Mouse (Mus musculus): ENCODE data around the gene Gsap.
"Not testable (repeated sequence)": the region's sequence is repeated elsewhere in the genome, so short reads cannot be mapped to it uniquely, and the experiment has no call there.

The Gsap gene

GRCm38 (mm10) chr5:21257806-21258205 lies 71.8 kb downstream of the Gsap start:
- DNase-seq (ENCODE audit: extremely low read depth, low read depth, low spot score): no peak

- no peak for DNase-seq (ENCODE audit: extremely low read depth, low read depth, low spot score)
These were observed 74.7 kb downstream of the Gsap start for GRCm38 (mm10) chr5:21260746-21261145.

- no peak for DNase-seq (ENCODE audit: extremely low read depth, low read depth, low spot score)
These were observed 75.3 kb downstream of the Gsap start for GRCm38 (mm10) chr5:21261202-21261844.

- no peak for DNase-seq (ENCODE audit: extremely low read depth, low read depth, low spot score)
These were observed 77.4 kb downstream of the Gsap start for GRCm38 (mm10) chr5:21263202-21264055.

- no peak for DNase-seq (ENCODE audit: extremely low read depth, low read depth, low spot score)
These were observed 78.4 kb downstream of the Gsap start for GRCm38 (mm10) chr5:21264352-21265021.

GRCm38 (mm10) chr5:21265049-21265448 lies 79.0 kb downstream of the Gsap start:
- no peak for DNase-seq (ENCODE audit: extremely low read depth, low read depth, low spot score)

GRCm38 (mm10) chr5:21267090-21267489 lies 81.0 kb downstream of the Gsap start:
- no peak for DNase-seq (ENCODE audit: extremely low read depth, low read depth, low spot score)

- DNase-seq (ENCODE audit: extremely low read depth, low read depth, low spot score): no peak
These were observed 83.4 kb downstream of the Gsap start for GRCm38 (mm10) chr5:21269446-21269845.

GRCm38 (mm10) chr5:21270756-21271155 lies 84.7 kb downstream of the Gsap start:
- DNase-seq (ENCODE audit: extremely low read depth, low read depth, low spot score): no peak

- DNase-seq (ENCODE audit: extremely low read depth, low read depth, low spot score): no peak
These were observed 85.6 kb downstream of the Gsap start for GRCm38 (mm10) chr5:21271386-21272354.

- DNase-seq (ENCODE audit: extremely low read depth, low read depth, low spot score): not testable (repeated sequence)
These were observed 91.6 kb downstream of the Gsap start for GRCm38 (mm10) chr5:21277685-21278084.

- DNase-seq (ENCODE audit: extremely low read depth, low read depth, low spot score): no peak
These were observed 97.5 kb downstream of the Gsap start for GRCm38 (mm10) chr5:21283356-21284062.

GRCm38 (mm10) chr5:21288658-21289435 lies 102.8 kb downstream of the Gsap start:
- DNase-seq (ENCODE audit: extremely low read depth, low read depth, low spot score): no peak

- no peak for DNase-seq (ENCODE audit: extremely low read depth, low read depth, low spot score)
These were observed 104.5 kb downstream of the Gsap start for GRCm38 (mm10) chr5:21290594-21290993.

- DNase-seq (ENCODE audit: extremely low read depth, low read depth, low spot score): no peak
These were observed 109.6 kb downstream of the Gsap start for GRCm38 (mm10) chr5:21295683-21296082.

- DNase-seq (ENCODE audit: extremely low read depth, low read depth, low spot score): no peak
These were observed 113.2 kb downstream of the Gsap start for GRCm38 (mm10) chr5:21299076-21299755.

GRCm38 (mm10) chr5:21300058-21300457 lies 114.0 kb downstream of the Gsap start:
- DNase-seq (ENCODE audit: extremely low read depth, low read depth, low spot score): no peak

- no peak for DNase-seq (ENCODE audit: extremely low read depth, low read depth, low spot score)
These were observed 115.0 kb downstream of the Gsap start for GRCm38 (mm10) chr5:21301011-21301410.

GRCm38 (mm10) chr5:21307165-21307564 lies 121.1 kb downstream of the Gsap start:
- no peak for DNase-seq (ENCODE audit: extremely low read depth, low read depth, low spot score)

Measured in fat pad, adult 2 months (tissue).